26 mouse cellular contexts compared by ENCODE assay signal in the genomic region with DNA sequence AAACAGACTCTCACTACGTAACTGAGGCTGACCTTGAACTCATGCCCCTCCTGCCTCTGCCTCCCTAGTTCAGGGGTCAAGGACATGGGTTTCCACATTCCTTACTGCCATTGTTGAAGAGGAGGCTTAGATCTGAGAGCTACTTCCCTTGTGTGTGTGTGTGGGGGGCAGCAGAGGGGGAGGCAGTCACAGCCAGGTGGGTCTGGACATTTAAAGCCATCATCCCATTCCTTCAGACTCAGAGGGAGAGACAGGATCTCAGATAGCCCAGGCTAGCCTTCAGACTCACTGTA.
DNase-seq lines count a peak whose midpoint lies in the region; ATAC-seq and TF ChIP-seq lines count a peak whose summit lies in the region.
"Had no signal": no experiment of that assay in that cellular context is flagged by ENCODE, and none has a peak within 500 bp of the region (broad histone marks: within the 10 kb centered on the region; RNA-seq: fewer than 3 reads in every experiment).

No protein-coding gene starts in this region.

- H3K9me3 ChIP-seq in E14TG2a.4 (ENCODE audit: low read length) (peaks cover 16% of the 10 kb centered on the region), ES-Bruce4 (replicated peaks; ENCODE audit: control insufficient read depth, insufficient read depth, low read length, poor library complexity, severe bottlenecking) (peaks cover 5% of the 10 kb centered on the region; the same call in 1 of the 2 replicates), ES-E14 (ENCODE audit: control insufficient read depth, insufficient read depth, low read depth, low read length) (no peaks in the 10 kb centered on the region)
- H3K9me3 ChIP-seq in midbrain, embryonic 11.5 days (ENCODE audit: control insufficient read depth, low read length): no peaks in the 10 kb centered on the region
- no peaks in the 10 kb centered on the region for H3K9me3 ChIP-seq in kidney, embryonic 16.5 days (ENCODE audit: low read length)
- H3K9me3 ChIP-seq: G1E had no signal

- 55% methylated on average over 1 of the region's 1 CpGs for WGBS in midbrain, embryonic 11.5 days
- 79% methylated on average over 1 of the region's 1 CpGs for WGBS in kidney, embryonic 16.5 days

- H3K4me1 ChIP-seq in E14TG2a.4 (replicated peaks; ENCODE audit: low read depth, low read length) (peaks cover 93% of the 10 kb centered on the region), ES-Bruce4 (ENCODE audit: control insufficient read depth, insufficient read depth, low read length) (peaks cover 23% of the 10 kb centered on the region), ES-E14 (ENCODE audit: control insufficient read depth in 2 of 2, insufficient read depth in 2 of 2, low read length in 2 of 2, poor library complexity in 1 of 2) (peaks cover 15 to 25% of the 10 kb centered on the region in 2 experiments)
- peaks cover 6% of the 10 kb centered on the region; the same call in 1 of the 2 replicates for H3K4me1 ChIP-seq in midbrain, embryonic 11.5 days (ENCODE audit: control insufficient read depth, insufficient read depth, low read length)
- H3K4me1 ChIP-seq in kidney, embryonic 16.5 days (ENCODE audit: insufficient read depth, low read length): no peaks in the 10 kb centered on the region

- TF ChIP-seq CTCF in E14TG2a.4 (conservative IDR thresholded peaks at IDR 0.05; ENCODE audit: low read length): no peak
- TF ChIP-seq CTCF in ES-Bruce4 (IDR thresholded peaks at IDR 0.05; ENCODE audit: low read depth, low read length): no peak

- TF ChIP-seq EP300 in ES-Bruce4 (IDR thresholded peaks at IDR 0.05; ENCODE audit: insufficient read depth, low read depth, low read length): peak; percentile 95

- H3K36me3 ChIP-seq in E14TG2a.4 (ENCODE audit: insufficient read depth, low read length) (peaks cover 16% of the 10 kb centered on the region), ES-Bruce4 (ENCODE audit: control insufficient read depth, insufficient read depth, low read length, poor library complexity, severe bottlenecking) (no peaks in the 10 kb centered on the region), ES-E14 (ENCODE audit: control insufficient read depth, insufficient read depth, low read length, poor library complexity, severe bottlenecking) (no peaks in the 10 kb centered on the region; the same call in 1 of the 2 replicates)
- no peaks in the 10 kb centered on the region for H3K36me3 ChIP-seq in midbrain, embryonic 11.5 days (ENCODE audit: control insufficient read depth, insufficient read depth, low read length)
- H3K36me3 ChIP-seq in kidney, embryonic 16.5 days (ENCODE audit: insufficient read depth, low read length): no peaks in the 10 kb centered on the region
- H3K36me3 ChIP-seq: G1E had no signal

- in situ Hi-C loops in ES-E14 (cut with MboI; ENCODE audit: low sequenced_read_pairs in 2 of 2, unreplicated experiment in 2 of 2): no loop called here

- H3K27me3 ChIP-seq in E14TG2a.4 (ENCODE audit: insufficient read depth, low read length): no peaks in the 10 kb centered on the region
- H3K27me3 ChIP-seq in ES-Bruce4 (ENCODE audit: control insufficient read depth, insufficient read depth, low read length, poor library complexity, severe bottlenecking): no peaks in the 10 kb centered on the region
- H3K27me3 ChIP-seq in midbrain, embryonic 11.5 days (ENCODE audit: control insufficient read depth, insufficient read depth, low read length): no peaks in the 10 kb centered on the region
- H3K27me3 ChIP-seq in kidney, embryonic 16.5 days (ENCODE audit: insufficient read depth, low read length): no peaks in the 10 kb centered on the region
- H3K27me3 ChIP-seq: CH12.LX, Patski had no signal

- ATAC-seq in midbrain, embryonic 11.5 days (ENCODE audit: low FRiP score): no peak
- no peak for ATAC-seq in kidney, embryonic 16.5 days (ENCODE audit: low FRiP score, low TSS enrichment)
- ATAC-seq: activated CD4-positive, CD25-positive, alpha-beta regulatory T cell, adult 4 months; CD4-positive, CD25-positive, alpha-beta regulatory T cell, adult 4 months; Patski had no signal

- DNase-seq in ES-CJ7 (ENCODE audit: low read depth, low spot score): peak; percentile 95
- no peak for DNase-seq in ES-E14 (ENCODE audit: low read depth, low spot score)
- DNase-seq in ovary, postnatal 36 days (ENCODE audit: low spot score): no peak
- no peak for DNase-seq in midbrain, embryonic 11.5 days (ENCODE audit: low spot score, missing footprints)
- no peak for DNase-seq in layer of hippocampus, postnatal 14 days (ENCODE audit: low spot score in 2 of 2)
- DNase-seq: adrenal gland, adult 2 months; adrenal gland, adult 8-10 months; adrenal gland, postnatal 10 days; adrenal gland, postnatal 14 days; adrenal gland, postnatal 25 days; adrenal gland, postnatal 36 days; B cell, adult 2 months; cerebellum, adult 11 months; cerebellum, adult 11-12 months; cerebellum, adult 18-20 months; cerebellum, adult 2 months; cerebellum, adult 8-10 months; cerebellum, adult 9-10 months had no signal

- H3K4me2 ChIP-seq in midbrain, embryonic 11.5 days: no peak overlapping the region
- H3K4me2 ChIP-seq in kidney, embryonic 16.5 days (replicated peaks; ENCODE audit: low read depth, low read length): no peak overlapping the region

- H3K4me3 ChIP-seq in E14TG2a.4 (replicated peaks; ENCODE audit: low read length) (peak overlapping the region; percentile 51), ES-Bruce4 (ENCODE audit: low read depth, low read length) (no peak overlapping the region), ES-E14 (ENCODE audit: insufficient read depth in 1 of 2, low read depth in 1 of 2, low read length in 2 of 2, poor library complexity in 1 of 2, severe bottlenecking in 1 of 2) (0 out of 4 replicates have a peak overlapping the region, but pooled peaks of 1 of the 2 experiments have one; percentile 3)
- no peak overlapping the region for H3K4me3 ChIP-seq in midbrain, embryonic 11.5 days (ENCODE audit: low read depth, low read length)
- no peak overlapping the region for H3K4me3 ChIP-seq in kidney, embryonic 16.5 days (ENCODE audit: low read length)

- H3K27ac ChIP-seq in ES-Bruce4 (ENCODE audit: insufficient read depth, low read length) (peak overlapping the region; percentile 97), ES-E14 (ENCODE audit: insufficient read depth, low read depth, low read length, poor library complexity, severe bottlenecking) (peak overlapping the region; percentile 99)
- H3K27ac ChIP-seq in midbrain, embryonic 11.5 days (ENCODE audit: low read depth, low read length): no peak overlapping the region
- no peak overlapping the region for H3K27ac ChIP-seq in kidney, embryonic 16.5 days (ENCODE audit: low read length)

- no peak overlapping the region for H3K9ac ChIP-seq in ES-Bruce4 (ENCODE audit: low read depth, poor library complexity, severe bottlenecking)
- H3K9ac ChIP-seq in ES-E14 (ENCODE audit: insufficient read depth, low read depth, low read length, poor library complexity, severe bottlenecking): peak overlapping the region; percentile 27
- H3K9ac ChIP-seq in midbrain, embryonic 11.5 days (ENCODE audit: low read length): no peak overlapping the region
- H3K9ac ChIP-seq in kidney, embryonic 16.5 days (replicated peaks; ENCODE audit: low read length): no peak overlapping the region

- TF ChIP-seq POLR2A in ES-Bruce4 (IDR thresholded peaks at IDR 0.05; ENCODE audit: insufficient read depth, low read length): no peak

TF ChIP-seq in ES-E14, 5 proteins besides CTCF, POLR2A, EP300 and RAD21:
- TF ChIP-seq CHD2 (IDR thresholded peaks at IDR 0.05; ENCODE audit: low read depth, low read length) (peak; percentile 69), ZC3H11A (IDR thresholded peaks at IDR 0.05; ENCODE audit: borderline replicate concordance, low read depth, low read length) (no peak)

Comparison
In these comparisons a context has a peak if more than half of its experiments do, and no peak if none do; other contexts are left out.
1. H3K27ac ChIP-seq: peak in ES-Bruce4 (single experiment) and ES-E14 (single experiment); none in midbrain, embryonic 11.5 days (single experiment) and kidney, embryonic 16.5 days (single experiment).